Mouse (Mus musculus) erythroblast, embryonic 14.5 days (primary cell): Measurements from ENCODE around the gene Mpzl3. TPM values are rescaled to one million over a fixed set of nuclear protein-coding genes. Genes with fewer than 3 reads are reported as not detected.

ENCODE experiments used
- H3K27me3 ChIP-seq: 2 replicates; pipeline ENCODE4 v1.6.1; 2012; ENCODE audit warnings: inconsistent platforms; ENCODE audit not compliant: control insufficient read depth
- H3K36me3 ChIP-seq: 2 replicates; pipeline ENCODE4 v1.6.1; 2012; ENCODE audit warnings: mild to moderate bottlenecking, inconsistent platforms; ENCODE audit not compliant: control insufficient read depth
- H3K4me1 ChIP-seq: 2 replicates; pipeline ENCODE4 v1.6.1; 2012; ENCODE audit warnings: inconsistent platforms; ENCODE audit not compliant: control insufficient read depth
- H3K4me3 ChIP-seq: replicated peaks from 2 replicates; pipeline ENCODE3; 2012; ENCODE audit warnings: moderate library complexity, mild to moderate bottlenecking, inconsistent platforms
- H3K9me3 ChIP-seq: 2 replicates; pipeline ENCODE4 v1.6.1; 2012; ENCODE audit warnings: low read length, inconsistent platforms, mixed read lengths; ENCODE audit not compliant: control insufficient read depth
- GATA1 ChIP-seq: IDR thresholded peaks from 2 replicates; pipeline ENCODE4 v1.6.1; 2012; ENCODE audit warnings: low read length, inconsistent platforms, mixed read lengths
- TAL1 ChIP-seq: IDR thresholded peaks from 3 replicates; pipeline ENCODE4 v1.6.1; 2012; ENCODE audit warnings: low read length, inconsistent platforms, mixed read lengths
- polyA plus RNA-seq: library from polyadenylated mRNA; stranded (reverse); fragments of >175 nt; gene quantifications from 2 replicates; pipeline ENCODE4 v1.2.3, GENCODE M21; 2012

Gene Mpzl3
- polyA plus RNA-seq, 1 experiment = not detected

- no peaks in the 10 kb centered on the region; the same call in 1 of the 2 replicates for H3K9me3 ChIP-seq
- H3K4me1 ChIP-seq = peaks cover 6% of the 10 kb centered on the region
- no peak for TF ChIP-seq TAL1
- TF ChIP-seq GATA1 = no peak
- H3K27me3 ChIP-seq = peaks cover 45% of the 10 kb centered on the region
- no peak overlapping the region for H3K4me3 ChIP-seq
- H3K36me3 ChIP-seq = no peaks in the 10 kb centered on the region
Observed at GRCm38 (mm10) chr9:45058304-45058940, 3.4 kb downstream of the Mpzl3 start.

- Histone ChIP-seq H3K27me3 (peaks cover 30% of the 10 kb centered on the region), H3K4me1 (peaks cover 2% of the 10 kb centered on the region), H3K36me3 (no peaks in the 10 kb centered on the region), H3K9me3 (no peaks in the 10 kb centered on the region; the same call in 1 of the 2 replicates), H3K4me3 (no peak overlapping the region)
- TF ChIP-seq GATA1 (no peak), TAL1 (no peak)
Observed at GRCm38 (mm10) chr9:45060151-45060550, 5.2 kb downstream of the Mpzl3 start.

- TF ChIP-seq GATA1 (no peak), TAL1 (no peak)
- no peak overlapping the region for H3K4me3 ChIP-seq
Observed at GRCm38 (mm10) chr9:45062677-45063076, 7.7 kb downstream of the Mpzl3 start.

GRCm38 (mm10) chr9:45064421-45064820, 9.4 kb downstream of the Mpzl3 start:
- no peaks in the 10 kb centered on the region for H3K36me3 ChIP-seq

More at GRCm38 (mm10) chr9:45062677-45063076, 7.7 kb downstream of the Mpzl3 start:
- Histone ChIP-seq H3K9me3 (no peaks in the 10 kb centered on the region), H3K36me3 (no peaks in the 10 kb centered on the region), H3K4me1 (no peaks in the 10 kb centered on the region), H3K27me3 (peaks cover 12% of the 10 kb centered on the region)

GRCm38 (mm10) chr9:45066735-45067134, 11.7 kb downstream of the Mpzl3 start:
- TF ChIP-seq TAL1 = no peak
- no peak for TF ChIP-seq GATA1
- no peaks in the 10 kb centered on the region for H3K36me3 ChIP-seq
- no peak overlapping the region for H3K4me3 ChIP-seq
- H3K4me1 ChIP-seq = no peaks in the 10 kb centered on the region
- no peaks in the 10 kb centered on the region for H3K27me3 ChIP-seq
- H3K9me3 ChIP-seq = no peaks in the 10 kb centered on the region

More at GRCm38 (mm10) chr9:45064421-45064820, 9.4 kb downstream of the Mpzl3 start:
- Histone ChIP-seq H3K9me3 (no peaks in the 10 kb centered on the region), H3K27me3 (peaks cover 4% of the 10 kb centered on the region; the same call in 1 of the 2 replicates), H3K4me1 (no peaks in the 10 kb centered on the region), H3K4me3 (no peak overlapping the region)
- TF ChIP-seq TAL1 (no peak), GATA1 (no peak)

- H3K27me3 ChIP-seq = no peaks in the 10 kb centered on the region
- no peak overlapping the region for H3K4me3 ChIP-seq
- no peaks in the 10 kb centered on the region for H3K4me1 ChIP-seq
- H3K36me3 ChIP-seq = no peaks in the 10 kb centered on the region
- no peaks in the 10 kb centered on the region for H3K9me3 ChIP-seq
- TF ChIP-seq TAL1 = no peak
- TF ChIP-seq GATA1 = no peak
Observed at GRCm38 (mm10) chr9:45071800-45072199, 16.8 kb downstream of the Mpzl3 start.

- TF ChIP-seq GATA1 (no peak), TAL1 (no peak)
- H3K36me3 ChIP-seq = no peaks in the 10 kb centered on the region
- H3K9me3 ChIP-seq = no peaks in the 10 kb centered on the region
- no peak overlapping the region for H3K4me3 ChIP-seq
- H3K27me3 ChIP-seq = no peaks in the 10 kb centered on the region
- no peaks in the 10 kb centered on the region for H3K4me1 ChIP-seq
Observed at GRCm38 (mm10) chr9:45077859-45078258, 22.9 kb downstream of the Mpzl3 start.

- no peaks in the 10 kb centered on the region for H3K4me1 ChIP-seq
- no peak within 1 kb of the TSS for H3K4me3 ChIP-seq
- H3K9me3 ChIP-seq = no peaks in the 10 kb centered on the region
- no peaks in the 10 kb centered on the region for H3K27me3 ChIP-seq
- no peak for TF ChIP-seq GATA1
- H3K36me3 ChIP-seq = no peaks in the 10 kb centered on the region
Observed at GRCm38 (mm10) chr9:45079011-45079410, 24.0 kb downstream of the Mpzl3 start, which contains the start of gene Jaml. TSS of gene Jaml (plus strand) at chr9:45079183.

- no peaks in the 10 kb centered on the region for H3K27me3 ChIP-seq
Observed at GRCm38 (mm10) chr9:45083132-45083531, 28.1 kb downstream of the Mpzl3 start.

GRCm38 (mm10) chr9:45084556-45084955, 29.6 kb downstream of the Mpzl3 start:
- Histone ChIP-seq H3K9me3 (no peaks in the 10 kb centered on the region), H3K36me3 (no peaks in the 10 kb centered on the region), H3K4me1 (no peaks in the 10 kb centered on the region), H3K27me3 (no peaks in the 10 kb centered on the region), H3K4me3 (no peak overlapping the region)
- TF ChIP-seq TAL1 (no peak), GATA1 (no peak)

More at GRCm38 (mm10) chr9:45083132-45083531, 28.1 kb downstream of the Mpzl3 start:
- no peak overlapping the region for H3K4me3 ChIP-seq
- TF ChIP-seq GATA1 (no peak), TAL1 (no peak)
- H3K9me3 ChIP-seq = no peaks in the 10 kb centered on the region
- H3K36me3 ChIP-seq = no peaks in the 10 kb centered on the region
- no peaks in the 10 kb centered on the region for H3K4me1 ChIP-seq
